Mouse (Mus musculus): Measurements from ENCODE around the gene H2-D1.
A peak's percentile ranks its signal among the peaks of the same experiment; 100 is the strongest.
"Not testable (repeated sequence)": the region's sequence is repeated elsewhere in the genome, so short reads cannot be mapped to it uniquely, and the experiment has no call there.

Gene H2-D1

DNA sequence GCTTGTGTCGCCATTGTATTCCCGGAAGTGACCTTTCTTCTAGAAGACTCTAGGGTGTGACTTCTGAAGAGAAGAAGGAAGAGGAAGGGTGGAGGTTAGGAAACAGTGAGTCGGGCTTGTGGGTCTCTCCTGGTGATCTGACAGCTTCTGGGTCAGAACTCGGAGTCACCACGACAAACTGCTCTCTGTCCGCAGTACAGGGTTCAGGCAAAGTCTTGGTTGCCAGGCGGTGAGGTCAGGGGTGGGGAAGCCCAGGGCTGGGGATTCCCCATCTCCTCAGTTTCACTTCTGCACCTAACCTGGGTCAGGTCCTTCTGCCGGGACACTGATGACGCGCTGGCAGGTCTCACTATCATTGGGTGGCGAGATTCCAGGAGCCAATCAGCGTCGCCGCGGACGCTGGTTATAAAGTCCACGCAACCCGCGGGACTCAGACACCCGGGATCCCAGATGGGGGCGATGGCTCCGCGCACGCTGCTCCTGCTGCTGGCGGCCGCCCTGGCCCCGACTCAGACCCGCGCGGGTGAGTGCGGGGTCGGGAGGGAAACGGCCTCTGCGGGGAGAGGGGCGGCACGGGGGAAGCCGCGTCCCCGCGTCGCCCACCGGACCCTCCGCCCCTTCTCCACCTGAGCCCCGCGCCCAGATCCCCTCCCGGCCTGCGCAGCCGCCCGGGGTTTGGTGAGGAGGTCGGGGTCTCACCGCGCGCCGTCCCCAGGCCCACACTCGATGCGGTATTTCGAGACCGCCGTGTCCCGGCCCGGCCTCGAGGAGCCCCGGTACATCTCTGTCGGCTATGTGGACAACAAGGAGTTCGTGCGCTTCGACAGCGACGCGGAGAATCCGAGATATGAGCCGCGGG lies at the start of gene H2-D1:
Gene H2-D1, plus strand, starts transcription at position 67 of the 859 bp plus-strand sequence.
- peak; percentile 93 for DNase-seq

DNA sequence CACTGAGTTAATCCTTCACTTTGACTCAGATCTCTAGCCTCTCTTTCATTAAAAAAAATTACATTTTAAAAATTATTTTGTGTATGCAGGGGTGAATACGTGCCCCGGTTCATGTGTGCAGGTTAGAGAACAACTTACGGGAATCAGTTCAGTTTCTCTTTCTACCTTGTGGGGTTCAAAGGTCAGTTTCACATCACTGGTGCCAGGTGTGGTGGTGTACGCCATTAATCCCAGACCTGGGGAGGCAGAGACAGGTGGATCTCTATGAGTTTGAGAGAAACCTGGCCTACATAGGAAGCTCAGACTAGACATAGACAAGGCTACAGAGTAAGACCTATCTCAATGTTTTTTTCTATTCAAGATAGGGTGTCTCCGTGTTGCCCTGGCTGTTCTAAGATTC lies 49.5 kb upstream of the H2-D1 start:
- DNase-seq: no peak

DNA sequence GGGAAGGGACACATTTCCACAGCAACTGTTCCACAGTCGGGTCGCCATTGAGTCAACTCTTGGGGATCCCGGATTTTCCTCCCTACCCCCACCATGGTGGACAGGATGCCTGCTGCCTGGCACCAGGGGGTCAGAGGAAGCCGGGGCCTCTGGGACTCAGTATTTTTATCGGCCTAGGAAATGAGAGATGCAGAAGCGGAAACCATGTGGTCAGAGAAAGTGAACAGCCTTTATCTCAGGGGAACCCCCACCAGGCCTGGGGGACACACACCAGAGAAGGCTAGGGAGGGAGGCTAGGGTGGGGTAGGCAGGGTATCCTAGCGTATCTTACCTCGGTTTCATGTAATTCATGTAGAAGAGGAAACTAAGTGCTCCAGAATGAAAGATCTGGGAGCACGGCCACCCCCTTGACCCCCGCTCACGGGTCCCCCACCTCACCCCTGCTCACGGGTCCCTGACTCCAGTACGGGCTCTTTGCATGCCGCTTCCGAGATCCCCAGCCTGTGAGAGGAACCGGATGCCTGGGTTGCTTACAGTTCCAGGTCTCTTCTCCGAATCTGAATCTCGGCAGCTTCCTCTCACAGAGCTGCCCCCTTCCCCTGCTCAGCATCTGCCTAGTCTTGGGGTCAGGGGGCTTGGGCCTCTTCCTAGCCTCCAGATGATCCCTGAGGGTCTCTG lies 43.9 kb upstream of the H2-D1 start:
- DNase-seq: no peak

DNA sequence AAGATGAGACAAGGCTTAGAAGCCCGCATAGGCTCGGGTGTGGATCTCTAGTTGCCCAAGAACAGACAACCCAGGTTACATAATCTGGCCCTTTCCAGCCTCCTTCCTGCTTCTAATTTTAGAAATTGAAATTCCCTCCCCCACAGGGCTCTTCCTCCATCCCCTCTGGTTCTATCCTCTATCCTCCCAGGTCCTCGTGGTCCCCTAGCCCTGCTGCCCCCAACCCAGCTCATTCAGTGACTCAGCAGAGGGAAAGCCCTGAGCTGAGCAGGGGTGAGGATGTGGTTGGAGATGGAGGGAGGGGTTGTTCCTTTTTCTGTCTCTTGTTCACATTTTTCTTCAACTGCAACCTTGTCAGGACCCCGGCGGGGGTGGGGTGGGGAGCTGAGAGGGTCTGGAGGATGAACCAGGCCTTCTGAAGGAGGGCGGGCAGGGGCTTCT lies 42.9 kb upstream of the H2-D1 start:
- no peak for DNase-seq

DNA sequence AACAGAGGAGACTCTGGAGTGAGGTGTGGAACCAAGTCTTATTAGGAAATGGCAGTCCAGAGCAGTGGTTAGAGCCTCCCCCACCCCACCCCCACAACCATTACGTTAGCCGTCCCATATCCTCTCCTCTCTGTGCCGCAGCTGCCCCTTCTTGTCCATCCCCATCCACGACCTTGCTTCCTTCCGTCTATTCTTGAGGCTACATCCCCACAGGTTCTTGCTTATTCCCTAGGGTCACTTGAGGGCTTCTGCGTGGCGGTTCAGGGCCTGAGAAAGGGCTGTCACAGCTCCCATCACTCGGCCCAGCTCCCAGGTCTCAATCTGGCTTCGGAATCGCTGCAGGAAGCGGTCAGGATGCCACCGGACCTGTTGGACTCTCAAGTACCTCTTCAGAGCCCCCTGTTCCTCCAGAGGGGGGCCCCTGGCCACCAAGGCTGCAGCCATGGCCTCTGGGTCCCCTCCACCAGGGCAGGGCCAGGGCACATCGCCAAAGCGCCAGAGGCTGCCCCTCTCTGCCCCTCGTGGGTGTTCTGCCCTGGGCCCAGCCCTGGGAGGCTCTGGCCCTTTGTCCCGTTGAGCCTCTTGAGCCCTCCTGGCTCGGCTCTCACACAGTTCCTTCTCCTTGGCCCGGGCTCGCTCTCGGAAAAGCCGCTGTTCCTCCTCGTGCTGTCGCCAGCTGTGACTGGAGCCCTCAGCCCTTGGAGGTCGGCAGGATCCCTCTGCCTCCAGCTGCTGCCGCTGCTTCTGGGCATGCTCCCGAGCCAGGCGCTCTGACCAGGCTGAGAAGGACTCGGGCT lies 42.2 kb upstream of the H2-D1 start, which contains the start of gene Gm16181:
Gene Gm16181, plus strand, starts transcription at position 679 of the 797 bp plus-strand sequence.
- no peak for DNase-seq

DNA sequence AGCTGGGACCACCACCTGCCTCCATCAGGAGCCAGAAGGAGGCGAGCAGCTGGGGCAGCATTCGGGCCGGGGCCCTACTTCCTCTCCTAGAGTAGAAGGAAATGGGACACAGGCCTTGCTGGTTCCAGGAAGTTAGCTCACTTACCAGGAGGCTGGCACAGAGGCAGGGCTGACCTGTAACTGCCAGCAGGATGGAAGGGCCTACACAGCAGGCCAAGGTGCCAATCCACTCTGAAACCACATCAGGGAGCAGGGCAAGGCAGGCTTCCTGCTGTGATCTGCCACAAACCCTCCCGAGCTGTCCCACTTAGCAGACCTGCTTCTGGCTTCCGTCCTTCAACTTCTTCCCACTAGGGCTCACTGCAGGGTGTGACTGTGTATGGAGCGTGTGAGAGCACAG lies 40.2 kb upstream of the H2-D1 start:
- DNase-seq: no peak

DNA sequence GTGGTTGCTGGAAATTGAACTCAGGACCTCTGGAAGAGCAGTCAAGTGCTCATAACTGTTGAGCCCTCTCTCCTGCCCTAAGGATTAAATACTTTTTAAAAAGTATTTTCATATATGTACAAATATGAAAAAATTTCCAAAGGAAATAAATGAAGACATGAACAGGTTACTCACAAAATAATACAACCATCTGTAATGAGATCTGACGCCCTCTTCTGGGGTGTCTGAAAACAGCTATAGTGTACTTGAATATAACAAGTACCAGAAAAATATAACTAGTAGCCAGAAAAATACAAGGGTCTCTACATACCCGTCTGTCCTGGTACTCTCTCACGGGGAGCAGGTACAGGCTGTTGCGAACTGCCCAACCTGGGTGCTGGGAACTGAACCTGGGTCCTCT lies 37.9 kb upstream of the H2-D1 start:
- no peak for DNase-seq

DNA sequence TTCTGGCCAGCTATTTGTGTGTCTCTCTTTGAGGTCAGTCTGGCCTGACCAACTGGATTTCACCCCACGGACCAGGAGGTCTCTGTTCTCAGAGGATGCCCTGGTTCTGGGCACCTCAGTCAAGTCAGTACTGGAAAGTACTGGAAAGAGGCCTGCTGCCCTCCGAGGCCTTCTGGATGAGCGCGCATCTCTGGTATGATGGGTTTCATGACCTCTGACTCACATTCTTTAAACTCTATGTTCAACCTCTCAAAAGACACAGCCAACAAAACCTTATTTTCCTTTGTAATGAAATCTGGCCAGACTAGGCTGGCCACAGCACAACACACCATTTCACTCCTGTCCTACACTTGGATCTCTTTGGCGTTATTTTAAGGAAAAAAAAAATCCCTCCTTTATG lies 37.1 kb upstream of the H2-D1 start:
- no peak for DNase-seq

DNA sequence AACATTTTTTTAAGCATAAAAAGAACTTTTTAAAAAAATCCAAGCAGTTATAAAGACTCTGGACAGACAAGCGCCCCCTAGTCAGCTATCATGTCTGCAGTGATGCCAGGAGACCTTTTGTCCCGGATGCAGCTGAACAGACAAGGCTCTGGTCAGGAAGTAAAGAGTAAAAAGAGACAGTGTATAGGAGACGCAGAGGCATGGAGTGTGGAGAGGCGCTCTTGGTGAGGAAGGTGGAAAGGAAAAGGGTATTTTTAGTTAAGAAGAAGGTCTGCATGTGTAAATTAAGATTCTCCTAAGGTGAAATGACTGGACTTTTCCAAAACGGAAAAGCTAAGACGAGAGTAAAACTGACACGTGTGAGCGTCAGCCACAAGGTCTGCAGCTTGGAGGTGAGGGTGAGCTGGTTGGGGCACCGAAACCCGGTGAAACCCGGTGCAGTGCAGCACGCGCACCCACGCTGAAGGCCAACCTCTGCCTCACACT lies 35.9 kb upstream of the H2-D1 start:
- DNase-seq: no peak

DNA sequence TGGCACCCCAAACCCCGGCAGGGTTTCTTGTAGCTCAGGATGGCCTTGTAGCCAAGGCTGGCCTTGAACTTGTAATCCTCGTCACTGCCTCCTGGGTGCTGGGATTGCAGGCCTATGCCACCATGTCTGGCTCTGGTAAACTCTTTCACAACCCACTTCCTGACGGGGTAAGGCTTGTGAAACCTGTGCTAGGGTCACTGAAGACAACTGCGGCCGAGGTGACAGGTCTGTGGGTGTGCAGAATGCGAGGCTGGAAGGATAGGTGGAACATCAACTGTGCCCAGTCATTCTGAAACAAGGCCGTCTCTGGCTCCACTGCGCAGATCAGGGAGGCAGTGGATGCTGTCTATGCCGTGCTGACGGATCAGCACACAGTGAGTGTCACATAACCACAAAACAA lies 31.5 kb upstream of the H2-D1 start:
- DNase-seq: no peak

DNA sequence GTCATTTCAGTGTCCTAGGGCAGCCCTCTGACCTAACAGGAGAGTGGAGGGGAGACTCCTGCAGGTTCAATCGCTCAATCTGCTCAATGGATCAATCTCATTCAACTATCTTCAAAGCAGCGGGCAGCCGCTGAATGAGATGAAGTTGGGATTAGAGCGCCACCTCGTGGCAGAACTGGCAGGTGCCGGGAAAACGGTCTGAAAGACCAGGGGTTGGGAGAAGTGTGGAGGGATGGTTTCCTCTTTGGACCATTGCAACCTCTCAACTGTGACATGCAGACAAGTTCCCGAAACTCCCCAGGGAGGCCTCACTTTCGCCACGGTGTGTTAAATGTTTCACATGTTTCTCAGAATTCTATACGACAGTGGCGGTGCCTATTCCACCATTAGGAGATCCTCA lies 30.5 kb upstream of the H2-D1 start:
- DNase-seq: peak; percentile 75

DNA sequence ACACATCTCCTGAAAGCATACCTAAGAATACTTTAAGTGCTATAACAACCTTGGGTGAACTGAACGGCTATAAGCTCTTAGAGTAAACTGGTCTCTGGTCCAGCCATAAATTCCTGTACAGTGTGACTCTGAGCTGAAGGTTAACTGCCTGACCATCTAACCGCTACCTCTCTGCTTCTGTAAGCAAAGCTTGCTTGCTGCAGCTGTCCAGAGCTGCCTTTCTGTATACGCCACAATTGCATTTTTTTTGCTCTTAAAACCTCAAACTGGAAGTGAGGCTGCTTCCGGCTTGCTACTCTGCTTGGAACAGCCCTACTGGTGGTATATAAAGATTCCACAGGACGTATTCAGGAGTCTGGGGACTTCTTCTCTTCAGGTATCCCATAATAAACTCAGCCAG lies 29.9 kb upstream of the H2-D1 start:
- no peak for DNase-seq

DNA sequence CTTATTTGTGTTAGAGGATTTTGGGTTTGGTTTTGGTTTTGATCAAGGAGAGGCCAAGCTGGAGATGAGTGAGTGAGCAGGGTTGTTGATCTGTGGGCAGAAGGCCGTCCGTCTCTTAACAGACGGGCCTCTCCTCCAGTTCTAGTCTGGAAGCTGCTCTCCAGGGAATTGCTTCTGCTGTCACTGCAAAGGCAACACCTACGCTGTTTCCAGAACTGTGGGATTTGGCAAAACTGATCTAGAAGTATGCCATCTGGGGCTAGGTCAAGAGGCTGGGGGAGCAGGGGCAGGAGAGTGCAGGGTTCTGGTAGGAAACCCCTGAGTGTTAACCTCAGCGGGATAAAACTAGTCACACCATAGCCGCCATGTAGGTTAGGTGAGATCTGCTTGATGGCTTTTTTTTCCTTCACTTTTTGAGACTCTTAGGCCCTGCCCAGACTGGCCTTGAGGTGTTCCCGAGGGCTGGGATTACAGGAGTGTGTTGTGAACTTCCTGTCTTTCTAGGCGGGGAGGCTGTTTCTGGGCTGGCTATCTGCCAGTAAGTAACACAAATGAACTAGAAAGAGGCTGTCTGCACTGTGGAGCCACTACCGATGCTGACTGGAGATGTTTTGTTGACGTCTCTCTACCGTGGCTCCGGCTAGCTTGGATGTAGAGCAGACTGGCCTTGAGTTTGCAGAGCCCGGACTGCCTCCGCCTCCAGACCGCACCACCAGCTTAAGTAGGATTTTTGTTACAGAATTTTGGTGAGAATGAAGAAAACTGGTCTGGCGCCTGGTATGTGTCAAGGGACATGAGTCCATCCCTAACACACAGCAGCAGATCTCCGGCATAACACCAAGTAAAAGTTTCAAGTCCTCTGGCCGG lies 29.2 kb upstream of the H2-D1 start, which contains the start of gene Atp6v1g2:
Gene Atp6v1g2, plus strand, starts transcription at position 547 of the 867 bp plus-strand sequence.
- no peak for DNase-seq

DNA sequence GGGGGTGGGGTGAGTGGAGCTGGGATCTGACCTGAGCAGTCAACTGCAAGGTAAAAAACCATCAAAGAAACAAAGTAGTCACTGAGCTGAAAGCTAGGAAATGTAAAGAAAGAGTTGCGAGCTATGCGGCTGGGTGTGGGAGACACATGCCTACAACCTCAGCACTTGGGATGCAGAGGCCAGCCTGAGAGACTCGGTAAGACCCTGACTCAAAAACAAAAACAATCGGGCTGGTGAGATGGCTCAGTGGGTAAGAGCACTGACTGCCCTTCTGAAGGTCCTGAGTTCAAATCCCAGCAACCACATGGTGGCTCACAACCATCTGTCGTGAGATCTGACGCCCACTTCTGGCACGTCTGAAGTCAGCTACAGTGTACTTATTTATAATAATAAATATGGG lies 28.4 kb upstream of the H2-D1 start:
- not testable (repeated sequence) for DNase-seq

DNA sequence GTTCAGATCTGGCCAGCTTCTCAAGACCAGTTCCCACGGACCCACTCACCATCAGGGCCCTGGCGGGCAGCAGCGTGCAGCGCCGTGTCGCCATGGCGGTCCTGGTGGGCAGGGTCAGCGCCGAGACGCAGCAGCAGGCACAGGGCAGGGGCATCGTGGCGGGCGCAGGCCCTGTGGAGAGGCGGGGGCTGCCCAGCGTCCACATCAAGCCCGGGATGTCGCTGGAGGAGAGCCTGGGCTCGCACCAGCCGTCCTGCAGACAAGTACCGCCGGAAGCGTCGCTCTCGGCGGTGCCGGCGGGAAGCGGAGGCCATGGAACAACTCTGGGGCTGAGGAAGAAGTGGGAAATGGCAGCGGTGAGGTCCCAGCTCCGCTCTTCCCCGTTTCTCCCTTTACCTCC lies 27.6 kb upstream of the H2-D1 start:
- DNase-seq: peak; percentile 54

DNA sequence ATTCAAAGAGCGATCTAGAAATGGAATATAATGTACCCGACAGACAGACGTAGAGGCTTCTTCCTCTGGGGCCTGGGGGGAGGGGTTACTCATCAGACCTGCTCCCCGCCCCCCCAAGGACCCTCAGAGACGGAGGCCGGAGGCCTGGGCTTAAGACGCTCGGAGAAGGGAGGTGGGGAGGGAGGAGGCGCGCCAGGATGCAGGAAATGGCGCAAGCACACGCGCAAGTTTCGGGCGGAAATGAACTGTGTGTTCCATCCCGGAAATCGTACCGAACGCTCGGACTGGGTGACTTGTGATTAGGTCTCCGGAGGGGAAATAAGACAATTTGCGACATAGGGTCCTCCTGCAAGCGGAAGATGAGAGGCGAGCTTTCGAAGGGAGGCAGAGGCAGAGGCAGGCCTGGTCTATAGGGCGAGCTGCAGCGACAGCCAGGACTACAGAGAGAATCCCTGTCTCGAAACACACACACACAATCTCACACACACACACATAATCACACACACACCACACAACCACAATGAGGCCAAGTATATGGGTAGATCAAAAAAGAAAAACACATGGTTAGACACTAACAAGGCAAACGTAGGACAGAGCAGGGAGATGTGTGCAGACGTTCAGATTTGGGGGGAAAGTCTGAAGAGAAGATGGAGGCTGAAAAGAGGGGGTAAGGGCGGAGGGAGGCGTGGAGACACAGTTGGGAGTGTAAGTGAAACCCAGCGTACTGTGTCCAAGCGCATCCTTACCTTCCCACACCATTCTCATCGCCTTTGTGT lies 26.7 kb upstream of the H2-D1 start, which contains the start of gene Nfkbil1:
Gene Nfkbil1, minus strand, starts transcription at position 179 of the 776 bp plus-strand sequence.
- peak; percentile 85 for DNase-seq

DNA sequence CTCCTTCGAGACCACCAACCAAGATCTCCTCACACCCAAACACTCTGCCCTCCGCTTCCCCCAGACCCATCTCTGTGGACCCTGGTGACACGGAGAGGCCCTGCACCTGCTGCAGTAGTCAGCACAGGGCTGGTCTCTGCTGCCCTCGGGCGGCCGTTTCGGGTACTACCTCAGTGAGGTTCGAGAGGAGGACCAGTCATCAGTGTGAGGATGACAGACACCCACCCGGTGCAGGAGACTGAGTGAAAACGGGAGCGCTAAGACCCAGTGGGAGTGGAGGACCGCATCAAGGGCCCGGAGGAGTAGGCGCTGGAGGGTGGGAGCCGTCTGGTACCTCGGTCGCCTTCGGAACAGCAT lies 26.2 kb upstream of the H2-D1 start:
- DNase-seq: peak; percentile 99

DNA sequence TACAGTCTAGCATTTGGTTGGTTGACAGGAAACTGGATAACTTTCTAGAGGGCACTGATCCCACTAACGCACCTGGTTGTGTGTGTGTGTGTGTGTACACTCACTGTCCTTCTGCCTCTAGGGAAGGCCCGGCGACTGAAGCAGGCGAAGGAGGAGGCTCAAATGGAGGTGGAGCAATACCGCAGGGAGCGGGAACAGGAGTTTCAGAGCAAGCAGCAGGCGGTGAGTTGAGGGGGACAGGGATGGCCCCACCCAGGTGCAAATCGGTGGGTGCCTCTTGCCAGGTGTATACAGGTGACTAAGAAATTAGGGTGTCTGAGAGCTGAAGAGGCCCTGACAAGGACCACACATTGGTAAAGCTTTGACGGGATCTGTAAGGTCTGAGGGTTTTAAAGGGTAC lies 25.5 kb upstream of the H2-D1 start:
- no peak for DNase-seq

DNA sequence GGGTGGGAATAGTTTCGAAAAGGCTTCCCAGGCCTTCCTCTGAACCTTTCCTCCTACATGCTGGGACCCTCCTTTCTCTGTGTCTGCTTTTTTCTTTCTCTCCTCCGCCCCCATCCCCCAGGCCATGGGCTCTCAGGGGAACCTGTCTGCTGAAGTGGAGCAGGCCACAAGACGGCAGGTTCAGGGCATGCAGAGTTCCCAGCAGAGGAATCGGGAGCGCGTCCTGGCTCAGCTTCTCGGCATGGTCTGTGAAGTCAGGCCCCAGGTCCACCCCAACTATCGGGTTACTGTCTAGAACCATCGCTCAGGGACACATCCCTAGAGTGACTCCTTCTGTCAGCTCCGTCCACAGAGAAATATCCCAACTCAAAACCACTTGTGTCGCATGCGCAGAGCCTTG lies 25.0 kb upstream of the H2-D1 start:
- no peak for DNase-seq

DNA sequence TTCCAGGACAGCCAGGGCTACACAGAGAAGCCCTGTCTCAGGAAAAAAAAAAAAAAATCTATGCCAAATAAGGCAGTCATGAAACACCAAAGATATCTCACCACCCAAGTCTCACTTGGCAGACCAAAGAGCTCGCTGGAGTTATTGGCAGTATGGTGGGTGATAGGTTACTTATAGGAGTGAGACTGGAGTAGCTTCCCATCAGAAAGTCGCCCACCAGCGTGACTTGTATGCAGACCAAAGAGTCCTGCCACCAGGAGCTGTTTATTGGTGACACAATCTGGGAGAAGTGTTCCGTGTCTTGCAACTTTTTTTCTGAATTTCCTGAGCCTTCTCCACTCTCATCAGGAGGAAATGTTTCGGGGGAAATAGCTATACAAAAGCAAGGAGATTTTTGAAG lies 22.8 kb upstream of the H2-D1 start:
- DNase-seq: no peak
